Mouse (Mus musculus) MEL (cell line): ENCODE results near the gene Tgfbr3. TPM values are rescaled to one million over a fixed set of nuclear protein-coding genes. Genes with fewer than 3 reads are reported as not detected.

Source experiments
- DNase-seq: peaks from one replicate; pipeline ENCODE4 v3.0.0; 2011; ENCODE audit warnings: low read depth, low spot score
- H3K27ac ChIP-seq: 2 replicates; pipeline ENCODE4 v1.5.1; 2012; ENCODE audit warnings: low read depth, mild to moderate bottlenecking, control low read depth, low read length, moderate library complexity; ENCODE audit not compliant: control insufficient read depth
- H3K27me3 ChIP-seq, 2 experiments: fragments of 150-350 bp in 1 of 2; sonication (generic) in 1 of 2; 2 replicates each; pipeline ENCODE4 v1.6.1; 2012; ENCODE audit warnings: low read length in 2 of 2, mild to moderate bottlenecking in 2 of 2, improper control_type of control experiment in 1 of 2, moderate library complexity in 1 of 2; ENCODE audit not compliant: insufficient read depth in 2 of 2, control insufficient read depth in 1 of 2
- H3K36me3 ChIP-seq, 2 experiments: 2 replicates each; pipeline ENCODE4 v1.6.1; 2012 to 2014; ENCODE audit warnings: low read length in 2 of 2, improper control_type of control experiment in 1 of 2, inconsistent platforms in 1 of 2, mild to moderate bottlenecking in 1 of 2; ENCODE audit not compliant: insufficient read depth in 2 of 2, control insufficient read depth in 1 of 2
- H3K4me1 ChIP-seq, 2 experiments: fragments of 150-350 bp in 1 of 2; sonication (generic) in 1 of 2; 2 replicates each; pipeline ENCODE4 v1.6.1; 2012; ENCODE audit warnings: low read length in 2 of 2, improper control_type of control experiment in 1 of 2, mild to moderate bottlenecking in 1 of 2; ENCODE audit not compliant: insufficient read depth in 2 of 2, control insufficient read depth in 1 of 2
- H3K4me3 ChIP-seq, 2 experiments: fragments of 150-350 bp in 1 of 2; sonication (generic) in 1 of 2; 2 replicates each; pipeline ENCODE4 v1.5.1; 2012; ENCODE audit warnings: low read depth in 2 of 2, low read length in 2 of 2, mild to moderate bottlenecking in 2 of 2, moderate library complexity in 2 of 2, control low read depth in 1 of 2, improper control_type of control experiment in 1 of 2; ENCODE audit not compliant: control insufficient read depth in 1 of 2, insufficient read depth in 1 of 2
- H3K79me2 ChIP-seq: 2 replicates; pipeline ENCODE4 v1.6.1; 2012; ENCODE audit warnings: mild to moderate bottlenecking, low read length, moderate library complexity; ENCODE audit not compliant: control insufficient read depth, poor library complexity, insufficient read depth
- H3K9ac ChIP-seq: 2 replicates; pipeline ENCODE4 v1.6.1; 2012; ENCODE audit warnings: low read depth, mild to moderate bottlenecking, control low read depth, low read length, moderate library complexity; ENCODE audit not compliant: control insufficient read depth, poor library complexity, severe bottlenecking
- H3K9me3 ChIP-seq: fragments of 150-350 bp; sonication (generic); replicated peaks from 2 replicates; pipeline ENCODE4 v1.6.1; 2012; ENCODE audit warnings: mild to moderate bottlenecking, low read length, improper control_type of control experiment, moderate library complexity; ENCODE audit not compliant: insufficient read depth
- CTCF ChIP-seq, 3 experiments: IDR thresholded peaks in 2 of 3; conservative IDR thresholded peaks in 1 of 3; 2 replicates each; pipeline ENCODE4 v1.5.1; 2011 to 2012; ENCODE audit warnings: low read length in 3 of 3, low read depth in 2 of 3, mild to moderate bottlenecking in 2 of 3, improper control_type of control experiment in 1 of 3, inconsistent platforms in 1 of 3, mixed read lengths in 1 of 3, moderate library complexity in 1 of 3; ENCODE audit not compliant: control insufficient read depth in 1 of 3, insufficient read depth in 1 of 3, poor library complexity in 1 of 3, severe bottlenecking in 1 of 3
- E2F4 ChIP-seq: IDR thresholded peaks from 2 replicates; pipeline ENCODE4 v1.6.1; 2011; ENCODE audit warnings: low read depth, low read length, improper control_type of control experiment, borderline replicate concordance
- ELF1 ChIP-seq: IDR thresholded peaks from 2 replicates; pipeline ENCODE4 v1.6.1; 2014; ENCODE audit warnings: low read depth, mild to moderate bottlenecking, inconsistent platforms, low read length, improper control_type of control experiment, moderate library complexity
- GABPA ChIP-seq: IDR thresholded peaks from 2 replicates; pipeline ENCODE4 v1.6.1; 2012; ENCODE audit warnings: low read depth, mild to moderate bottlenecking, inconsistent platforms, low read length, improper control_type of control experiment, moderate library complexity
- GATA1 ChIP-seq: IDR thresholded peaks from 2 replicates; pipeline ENCODE4 v1.6.1; 2011; ENCODE audit warnings: low read depth, low read length, improper control_type of control experiment
- HCFC1 ChIP-seq: IDR thresholded peaks from 2 replicates; pipeline ENCODE4 v1.6.1; 2012; ENCODE audit warnings: low read depth, mild to moderate bottlenecking, inconsistent platforms, low read length, improper control_type of control experiment, moderate library complexity
- KAT2A ChIP-seq: conservative IDR thresholded peaks from 2 replicates; pipeline ENCODE4 v1.6.1; 2012; ENCODE audit warnings: low read depth, low read length, improper control_type of control experiment, inconsistent platforms
- MAX ChIP-seq: IDR thresholded peaks from 2 replicates; pipeline ENCODE4 v1.6.1; 2011; ENCODE audit warnings: low read length, improper control_type of control experiment
- MEF2A ChIP-seq: IDR thresholded peaks from 2 replicates; pipeline ENCODE4 v1.6.1; 2014; ENCODE audit warnings: low read depth, mild to moderate bottlenecking, inconsistent platforms, low read length, improper control_type of control experiment; ENCODE audit not compliant: poor library complexity, insufficient replicate concordance, severe bottlenecking; ENCODE audit errors: extremely low read depth
- MYB ChIP-seq: IDR thresholded peaks from 2 replicates; pipeline ENCODE4 v1.6.1; 2011; ENCODE audit warnings: mild to moderate bottlenecking, low read depth, low read length, improper control_type of control experiment
- MYC ChIP-seq: IDR thresholded peaks from 2 replicates; pipeline ENCODE4 v1.6.1; 2011; ENCODE audit warnings: low read depth, mild to moderate bottlenecking, low read length, improper control_type of control experiment, moderate library complexity
- NELFE ChIP-seq: IDR thresholded peaks from 2 replicates; pipeline ENCODE4 v1.6.1; 2011; ENCODE audit warnings: low read depth, low read length, improper control_type of control experiment
- NRF1 ChIP-seq: IDR thresholded peaks from 2 replicates; pipeline ENCODE4 v1.6.1; 2014; ENCODE audit warnings: low read depth, mild to moderate bottlenecking, inconsistent platforms, low read length, improper control_type of control experiment, moderate library complexity; ENCODE audit not compliant: poor library complexity, insufficient read depth, severe bottlenecking
- POLR2A ChIP-seq, 2 experiments: IDR thresholded peaks; 2 replicates each; pipeline ENCODE4 v1.6.1; 2011 to 2012; ENCODE audit warnings: low read length in 2 of 2, mild to moderate bottlenecking in 2 of 2, control low read depth in 1 of 2, improper control_type of control experiment in 1 of 2, low read depth in 1 of 2, moderate library complexity in 1 of 2; ENCODE audit not compliant: control insufficient read depth in 1 of 2, insufficient read depth in 1 of 2, poor library complexity in 1 of 2
- POLR2AphosphoS5 ChIP-seq: IDR thresholded peaks from 2 replicates; pipeline ENCODE4 v1.6.1; 2012; ENCODE audit warnings: low read depth, borderline replicate concordance, mild to moderate bottlenecking, inconsistent platforms, low read length, moderate library complexity, mixed read lengths
- SIN3A ChIP-seq: IDR thresholded peaks from 2 replicates; pipeline ENCODE4 v1.6.1; 2012; ENCODE audit warnings: low read length, improper control_type of control experiment, inconsistent platforms
- TCF12 ChIP-seq: IDR thresholded peaks from 2 replicates; pipeline ENCODE4 v1.6.1; 2014; ENCODE audit warnings: low read depth, mild to moderate bottlenecking, inconsistent platforms, low read length, improper control_type of control experiment, moderate library complexity
- UBTF ChIP-seq: IDR thresholded peaks from 2 replicates; pipeline ENCODE4 v1.6.1; 2012; ENCODE audit warnings: low read depth, mild to moderate bottlenecking, inconsistent platforms, low read length, improper control_type of control experiment, moderate library complexity, borderline replicate concordance; ENCODE audit not compliant: insufficient read depth
- USF1 ChIP-seq: IDR thresholded peaks from 2 replicates; pipeline ENCODE4 v1.6.1; 2014; ENCODE audit warnings: low read depth, mild to moderate bottlenecking, inconsistent platforms, low read length, improper control_type of control experiment, moderate library complexity
- ZC3H11A ChIP-seq: IDR thresholded peaks from 2 replicates; pipeline ENCODE4 v1.6.1; 2012; ENCODE audit warnings: low read depth, mild to moderate bottlenecking, inconsistent platforms, low read length, improper control_type of control experiment
- ZNF384 ChIP-seq: IDR thresholded peaks from 2 replicates; pipeline ENCODE4 v1.6.1; 2012; ENCODE audit warnings: low read depth, mild to moderate bottlenecking, inconsistent platforms, low read length, improper control_type of control experiment
- polyA plus RNA-seq, 2 experiments: library from polyadenylated mRNA; stranded (reverse) in 1 of 2; unstranded in 1 of 2; fragments of >175 nt in 1 of 2; fragments of >200 nt in 1 of 2; gene quantifications; 2 replicates each; pipeline versions ENCODE4 v1.2.1 to v1.2.4; 2012; ENCODE audit warnings: low replicate concordance in 2 of 2, low read depth in 1 of 2; ENCODE audit not compliant: insufficient read length in 2 of 2, insufficient read depth in 1 of 2, missing spikeins in 1 of 2
- total RNA-seq: library from RNA; depleted of rRNA; stranded (reverse); fragments of 300-350 nt; gene quantifications from 2 replicates; pipeline ENCODE4 v1.2.3, GENCODE M21; 2012

The Tgfbr3 gene
- total and polyA plus RNA-seq, 3 experiments: 3.0 to 5.9 TPM; not detected in 1

GRCm38 (mm10) chr5:107298854-107299253, 9.4 kb upstream of the Tgfbr3 start:
- no peaks in the 10 kb centered on the region for H3K9me3 ChIP-seq
- H3K4me3 ChIP-seq: no peak overlapping the region
- peaks cover 0 to 2% of the 10 kb centered on the region in 2 experiments; a peak in 1 of 4 replicates for H3K36me3 ChIP-seq
- no peaks in the 10 kb centered on the region; a peak in 1 of 4 replicates for H3K4me1 ChIP-seq
- H3K27me3 ChIP-seq: no peaks in the 10 kb centered on the region
- no peak for TF ChIP-seq MYB
- TF ChIP-seq HCFC1: no peak
- no peak for TF ChIP-seq MAX
- TF ChIP-seq ELF1: no peak
- no peak for TF ChIP-seq MEF2A
- TF ChIP-seq SIN3A: no peak
- TF ChIP-seq UBTF: no peak
- no peak for TF ChIP-seq USF1
- no peak for TF ChIP-seq GATA1
- TF ChIP-seq ZNF384: no peak
- TF ChIP-seq TCF12: no peak
- TF ChIP-seq CTCF (IDR thresholded peaks at IDR 0.05 in 2 of 3, conservative IDR thresholded peaks at IDR 0.05 in 1 of 3; ENCODE audit: control insufficient read depth in 1 of 3, insufficient read depth in 1 of 3, low read depth in 2 of 3, low read length in 3 of 3, poor library complexity in 1 of 3, severe bottlenecking in 1 of 3): no peak
- TF ChIP-seq KAT2A: no peak
- TF ChIP-seq NRF1: no peak
- TF ChIP-seq ZC3H11A: no peak
- H3K27ac ChIP-seq: no peak overlapping the region
- DNase-seq: no peak
- H3K79me2 ChIP-seq: no peaks in the 10 kb centered on the region
- H3K9ac ChIP-seq: no peak overlapping the region

DNA sequence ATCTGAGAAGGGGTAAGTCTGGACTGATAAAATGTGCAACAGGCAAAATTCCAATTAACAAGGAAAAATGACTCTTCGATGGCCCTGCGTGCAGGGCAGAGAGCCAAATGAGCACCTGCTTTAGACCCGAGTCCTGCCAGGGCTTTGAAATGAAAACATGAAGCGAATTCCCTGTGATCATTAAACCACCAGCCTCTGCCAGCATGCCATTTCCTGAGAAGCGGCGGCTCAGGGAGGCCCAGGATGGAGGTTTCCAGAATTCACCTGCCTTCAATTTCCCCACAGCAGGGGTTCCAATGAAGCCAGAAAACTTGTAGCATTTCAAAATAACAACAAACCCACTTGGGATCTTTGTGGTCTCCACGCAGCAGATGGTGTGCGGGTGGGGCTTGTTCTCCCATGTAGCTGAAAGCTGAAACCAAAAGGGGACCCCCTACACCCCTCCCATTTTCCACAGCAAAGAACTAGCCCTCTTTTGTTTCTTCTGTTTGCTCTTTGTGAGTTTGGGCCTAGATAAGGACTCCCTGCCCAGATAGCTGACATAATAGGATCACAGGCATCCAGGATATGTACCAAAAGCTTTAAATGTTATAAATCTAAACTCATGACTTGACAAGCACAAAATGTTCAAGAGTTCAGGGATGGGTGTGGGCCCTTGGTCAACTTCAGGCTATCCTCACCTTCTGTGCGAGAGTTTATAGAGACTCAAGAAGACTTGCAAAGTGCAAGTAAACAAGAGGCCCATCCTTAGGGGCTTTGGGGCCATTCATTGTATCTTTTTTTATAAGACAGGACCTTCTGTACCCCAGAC, 7.3 kb upstream of the Tgfbr3 start:
- H3K36me3 ChIP-seq: peaks cover 0 to 2% of the 10 kb centered on the region in 2 experiments; a peak in 1 of 4 replicates
- H3K9ac ChIP-seq: no peak overlapping the region
- no peak overlapping the region for H3K4me3 ChIP-seq
- DNase-seq: no peak
- H3K27me3 ChIP-seq: no peaks in the 10 kb centered on the region
- no peaks in the 10 kb centered on the region for H3K79me2 ChIP-seq
- no peaks in the 10 kb centered on the region for H3K9me3 ChIP-seq
- TF ChIP-seq GATA1: no peak
- no peak for TF ChIP-seq E2F4
- TF ChIP-seq GABPA: no peak
- no peak for TF ChIP-seq ZC3H11A
- no peak for TF ChIP-seq NELFE
- no peak for TF ChIP-seq MYC
- TF ChIP-seq POLR2AphosphoS5: no peak
- no peak for TF ChIP-seq POLR2A (IDR thresholded peaks at IDR 0.05; ENCODE audit: control insufficient read depth in 1 of 2, insufficient read depth in 1 of 2, low read depth in 1 of 2, low read length in 2 of 2, poor library complexity in 1 of 2)
- H3K4me1 ChIP-seq: no peaks in the 10 kb centered on the region; a peak in 1 of 4 replicates
- no peak overlapping the region for H3K27ac ChIP-seq
